ENCODE assay signal across 8 mouse cellular contexts in the genomic region with DNA sequence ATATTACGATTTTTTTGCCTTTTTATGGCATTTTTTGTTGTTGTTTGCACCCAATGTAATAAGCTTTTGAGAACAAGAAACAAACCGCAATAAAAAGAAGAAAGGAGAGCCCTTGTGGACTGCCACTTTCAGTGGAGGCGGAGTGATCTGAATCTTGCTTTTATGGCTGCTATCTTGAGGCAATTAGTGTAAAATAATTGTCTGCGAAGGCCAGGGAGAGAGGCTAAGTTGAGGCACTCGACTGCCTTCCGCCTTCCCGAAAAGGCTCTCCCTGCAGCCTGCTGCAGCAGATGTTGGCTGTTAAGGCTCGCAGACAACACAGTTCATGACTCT. TPM values are rescaled to one million over a fixed set of nuclear protein-coding genes. Genes with fewer than 3 reads are reported as not detected.
A peak's percentile ranks its signal among the peaks of the same experiment; 100 is the strongest.
DNase-seq lines count a peak whose midpoint lies in the region; ATAC-seq lines count a peak whose summit lies in the region.

No protein-coding gene starts in this region.

- no peaks in the 10 kb centered on the region for H3K27me3 ChIP-seq in kidney, embryonic 15.5 days
- no peaks in the 10 kb centered on the region for H3K27me3 ChIP-seq in embryonic facial prominence, embryonic 11.5 days (ENCODE audit: control insufficient read depth, insufficient read depth, low read length)
- H3K27me3 ChIP-seq in hindbrain, embryonic 15.5 days = no peaks in the 10 kb centered on the region
- H3K27me3 ChIP-seq in midbrain, embryonic 15.5 days (replicated peaks) = no peaks in the 10 kb centered on the region

- no peak for DNase-seq in kidney, postnatal 10 days
- no peak for DNase-seq in embryonic facial prominence, embryonic 11.5 days (ENCODE audit: low spot score)
- DNase-seq in embryo, embryonic 9.5 days (ENCODE audit: extremely low spot score) = no peak
- DNase-seq in right cerebral cortex, postnatal 4 days = no peak
- DNase-seq in urinary bladder, postnatal 25 days (ENCODE audit: low spot score) = no peak

- H3K27ac ChIP-seq in kidney, embryonic 15.5 days = peak overlapping the region; percentile 94
- peak overlapping the region; percentile 43 for H3K27ac ChIP-seq in embryonic facial prominence, embryonic 11.5 days (replicated peaks; ENCODE audit: low read depth, low read length)
- H3K27ac ChIP-seq in hindbrain, embryonic 15.5 days (replicated peaks) = peak overlapping the region; percentile 42
- peak overlapping the region; percentile 75 for H3K27ac ChIP-seq in midbrain, embryonic 15.5 days

- H3K4me3 ChIP-seq in kidney, embryonic 15.5 days (replicated peaks) = peak overlapping the region; percentile 17
- no peak overlapping the region for H3K4me3 ChIP-seq in embryonic facial prominence, embryonic 11.5 days (ENCODE audit: low read depth, low read length)
- H3K4me3 ChIP-seq in hindbrain, embryonic 15.5 days = 0 out of 2 replicates have a peak overlapping the region, but pooled peaks have one; percentile 1
- 0 out of 2 replicates have a peak overlapping the region, but pooled peaks have one; percentile 1 for H3K4me3 ChIP-seq in midbrain, embryonic 15.5 days

- peak overlapping the region; percentile 48 for H3K4me2 ChIP-seq in kidney, embryonic 15.5 days
- H3K4me2 ChIP-seq in embryonic facial prominence, embryonic 11.5 days (ENCODE audit: low read depth, low read length) = no peak overlapping the region
- peak overlapping the region; percentile 47 for H3K4me2 ChIP-seq in hindbrain, embryonic 15.5 days
- peak overlapping the region; percentile 39 for H3K4me2 ChIP-seq in midbrain, embryonic 15.5 days

- 0 out of 2 replicates have a peak overlapping the region, but pooled peaks have one; percentile 11 for H3K9ac ChIP-seq in kidney, embryonic 15.5 days
- H3K9ac ChIP-seq in embryonic facial prominence, embryonic 11.5 days (replicated peaks; ENCODE audit: low read length) = peak overlapping the region; percentile 7
- no peak overlapping the region for H3K9ac ChIP-seq in hindbrain, embryonic 15.5 days
- H3K9ac ChIP-seq in midbrain, embryonic 15.5 days = peak overlapping the region; percentile 38

- 8% methylated on average over 8 of the region's 8 CpGs for WGBS in kidney, embryonic 15.5 days
- 31% methylated on average over 8 of the region's 8 CpGs for WGBS in embryonic facial prominence, embryonic 11.5 days
- WGBS in hindbrain, embryonic 15.5 days = 33% methylated on average over 8 of the region's 8 CpGs
- 49% methylated on average over 8 of the region's 8 CpGs for WGBS in midbrain, embryonic 15.5 days

- ATAC-seq in kidney, embryonic 15.5 days (replicated peaks; ENCODE audit: low FRiP score) = no peak
- ATAC-seq in embryonic facial prominence, embryonic 11.5 days (replicated peaks; ENCODE audit: insufficient number of reproducible peaks, low FRiP score, low TSS enrichment, low read depth) = no peak
- no peak for ATAC-seq in hindbrain, embryonic 15.5 days (ENCODE audit: low FRiP score, low read depth)
- ATAC-seq in midbrain, embryonic 15.5 days (replicated peaks) = no peak

- H3K36me3 ChIP-seq in kidney, embryonic 15.5 days = 0 out of 2 replicates have a peak, but pooled peaks cover 3% of the 10 kb centered on the region
- H3K36me3 ChIP-seq in embryonic facial prominence, embryonic 11.5 days (replicated peaks; ENCODE audit: control insufficient read depth, insufficient read depth, low read depth, low read length) = no peaks in the 10 kb centered on the region
- H3K36me3 ChIP-seq in hindbrain, embryonic 15.5 days = no peaks in the 10 kb centered on the region
- no peaks in the 10 kb centered on the region for H3K36me3 ChIP-seq in midbrain, embryonic 15.5 days (replicated peaks)

- H3K4me1 ChIP-seq in kidney, embryonic 15.5 days = peaks cover 65% of the 10 kb centered on the region
- H3K4me1 ChIP-seq in embryonic facial prominence, embryonic 11.5 days (ENCODE audit: control insufficient read depth, insufficient read depth, low read length) = peaks cover 14% of the 10 kb centered on the region
- H3K4me1 ChIP-seq in hindbrain, embryonic 15.5 days (replicated peaks) = peaks cover 28% of the 10 kb centered on the region
- peaks cover 23% of the 10 kb centered on the region for H3K4me1 ChIP-seq in midbrain, embryonic 15.5 days

- H3K9me3 ChIP-seq in kidney, embryonic 15.5 days (replicated peaks) = no peaks in the 10 kb centered on the region
- H3K9me3 ChIP-seq in embryonic facial prominence, embryonic 11.5 days (replicated peaks; ENCODE audit: control insufficient read depth, low read length) = no peaks in the 10 kb centered on the region
- no peaks in the 10 kb centered on the region for H3K9me3 ChIP-seq in hindbrain, embryonic 15.5 days
- no peaks in the 10 kb centered on the region for H3K9me3 ChIP-seq in midbrain, embryonic 15.5 days

RNA-seq across cellular contexts. Expression of a gene that starts 37.7 kb away (rescaled TPM):
- 50.2 and 55.0 TPM in 2 replicates for polyA plus RNA-seq in kidney, embryonic 15.5 days (2015; fragmentation: Nextera tagmentation; extraction: Ambion mirVana)
- polyA plus RNA-seq in embryonic facial prominence, embryonic 11.5 days (2014; fragmentation: Nextera tagmentation; extraction: Ambion mirVana) = 135 and 148 TPM in 2 replicates
- polyA plus RNA-seq in hindbrain, embryonic 15.5 days (2015; fragmentation: Nextera tagmentation; extraction: Ambion mirVana) = 61.6 and 74.2 TPM in 2 replicates
- polyA plus RNA-seq in midbrain, embryonic 15.5 days (2015; fragmentation: Nextera tagmentation; extraction: Ambion mirVana) = 84.1 and 85.2 TPM in 2 replicates

Comparison
In these comparisons a context has a peak if more than half of its experiments do, and no peak if none do; other contexts are left out.
1. H3K27ac ChIP-seq: peak in every context shown above with its lines; median percentile 94 in kidney, embryonic 15.5 days; 75 in midbrain, embryonic 15.5 days; 43 in embryonic facial prominence, embryonic 11.5 days; 42 in hindbrain, embryonic 15.5 days.